Mouse (Mus musculus) stomach, postnatal 0 days (tissue): ENCODE data around the gene Kit.

Experiments
- CTCF ChIP-seq: IDR thresholded peaks from 2 replicates; pipeline ENCODE4 v1.5.1; 2016; ENCODE audit warnings: antibody characterized with exemption, low read depth, mild to moderate bottlenecking, moderate library complexity
- EP300 ChIP-seq: optimal IDR thresholded peaks from 2 replicates; pipeline ENCODE3; 2016; ENCODE audit warnings: antibody characterized with exemption

DNA sequence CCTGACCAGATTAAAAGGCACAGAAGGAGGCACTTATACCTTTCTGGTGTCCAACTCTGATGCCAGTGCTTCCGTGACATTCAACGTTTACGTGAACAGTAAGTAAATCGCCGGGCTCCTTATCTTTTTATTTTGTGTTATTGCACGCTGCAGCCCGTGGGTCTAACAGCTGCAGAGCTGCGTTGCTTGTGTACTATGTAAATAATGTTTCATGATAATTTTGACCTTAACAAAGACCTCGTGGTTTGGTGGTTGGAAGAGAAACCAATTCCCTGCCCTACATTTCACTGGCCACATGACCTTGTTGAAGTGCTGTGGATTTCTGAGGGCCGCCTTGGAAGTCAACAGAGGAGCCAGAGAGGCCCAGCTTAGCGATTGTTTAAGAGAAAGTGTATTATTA, 48.3 kb downstream of the Kit start:
- no peak for TF ChIP-seq CTCF
- no peak for TF ChIP-seq EP300
